Mouse (Mus musculus) hindbrain, postnatal 0 days (tissue): ENCODE results near the gene Lbhd1. TPM values are rescaled to one million over a fixed set of nuclear protein-coding genes. Genes with fewer than 3 reads are reported as not detected.
"Not testable (repeated sequence)": the region's sequence is repeated elsewhere in the genome, so short reads cannot be mapped to it uniquely, and the experiment has no call there.

Source experiments
- ATAC-seq: fragments of 200-750 bp; cut with Nextera tagmentation; 2 replicates; pipeline ENCODE4 v1.8.0; 2017; ENCODE audit warnings: mild to moderate bottlenecking, moderate TSS enrichment, moderate library complexity
- DNase-seq: peaks from one replicate; pipeline ENCODE4 v3.0.0-alpha.2; 2015; ENCODE audit warnings: low spot score
- H3K27ac ChIP-seq: fragments of 300-500 bp; sonication (generic); 2 replicates; pipeline ENCODE4 v1.5.1; 2014; ENCODE audit warnings: mild to moderate bottlenecking
- H3K27me3 ChIP-seq: fragments of 300-500 bp; sonication (generic); 2 replicates; pipeline ENCODE4 v1.6.1; 2014; ENCODE audit warnings: low read length, mixed read lengths; ENCODE audit not compliant: insufficient read depth
- H3K36me3 ChIP-seq: fragments of 300-500 bp; sonication (generic); 2 replicates; pipeline ENCODE4 v1.6.1; 2014; ENCODE audit warnings: low read length, mixed read lengths; ENCODE audit not compliant: insufficient read depth
- H3K4me1 ChIP-seq: fragments of 300-500 bp; sonication (generic); 2 replicates; pipeline ENCODE4 v1.6.1; 2014; ENCODE audit warnings: antibody characterized with exemption, low read length, mixed read lengths; ENCODE audit not compliant: insufficient read depth
- H3K4me2 ChIP-seq: fragments of 300-500 bp; sonication (generic); 2 replicates; pipeline ENCODE4 v1.6.1; 2014; ENCODE audit warnings: low read depth, mild to moderate bottlenecking, low read length, moderate library complexity, mixed read lengths
- H3K4me3 ChIP-seq: fragments of 300-500 bp; sonication (generic); 2 replicates; pipeline ENCODE4 v1.5.1; 2014; ENCODE audit warnings: low read length
- H3K9ac ChIP-seq: fragments of 300-500 bp; sonication (generic); replicated peaks from 2 replicates; pipeline ENCODE4 v1.6.1; 2014; ENCODE audit warnings: mild to moderate bottlenecking, low read length, moderate library complexity, mixed read lengths
- H3K9me3 ChIP-seq: fragments of 300-500 bp; sonication (generic); 2 replicates; pipeline ENCODE4 v1.6.1; 2016; ENCODE audit warnings: low read length, mixed read lengths
- CTCF ChIP-seq: IDR thresholded peaks from 2 replicates; pipeline ENCODE4 v1.5.1; 2016; ENCODE audit warnings: antibody characterized with exemption, control low read depth, low read depth
- WGBS: fragments of 180-500 bp; shearing (Covaris S2); extraction: QIAGEN DNeasy Blood & Tissue Kit; methylation state at CpG from one replicate; pipeline ENCODE4 v1.1.7; 2014; 5-methylcytosine and 5-hydroxymethylcytosine counted together
- polyA plus RNA-seq: library from polyadenylated mRNA; unstranded; fragments of >200 nt; fragmentation: Nextera tagmentation; extraction: Ambion mirVana; gene quantifications from 2 replicates; pipeline ENCODE4 v1.2.1, GENCODE M21; 2015
- total RNA-seq: library from RNA; depleted of rRNA; stranded (reverse); fragments of >200 nt; gene quantifications from 2 replicates; pipeline ENCODE4 v1.2.3, GENCODE M21; 2014

The Lbhd1 gene
- total and polyA plus RNA-seq, 2 experiments from 2014 or later, result 3.3 to 26.4 TPM

- no peak for DNase-seq
- no peak for TF ChIP-seq CTCF
- Histone ChIP-seq H3K36me3 (no peaks in the 10 kb centered on the region), H3K4me1 (peaks cover 9% of the 10 kb centered on the region; the same call in 1 of the 2 replicates), H3K9ac (no peak overlapping the region), H3K9me3 (no peaks in the 10 kb centered on the region), H3K4me3 (no peak overlapping the region), H3K4me2 (no peak overlapping the region), H3K27me3 (no peaks in the 10 kb centered on the region), H3K27ac (no peak overlapping the region)
- ATAC-seq, result no peak
- WGBS, result 69% methylated on average over 1 of the region's 1 CpGs
These were observed 3.5 kb downstream of the Lbhd1 start for GRCm38 (mm10) chr19:8886916-8887584.

- Histone ChIP-seq H3K9ac (peak overlapping the region; percentile 57), H3K4me1 (peaks cover 9% of the 10 kb centered on the region; the same call in 1 of the 2 replicates), H3K9me3 (no peaks in the 10 kb centered on the region), H3K27me3 (no peaks in the 10 kb centered on the region), H3K4me3 (peak overlapping the region; percentile 43), H3K27ac (peak overlapping the region; percentile 71; the same call in 1 of the 2 replicates), H3K4me2 (peak overlapping the region; percentile 90), H3K36me3 (no peaks in the 10 kb centered on the region)
- DNase-seq (no peak), ATAC-seq (no peak)
- TF ChIP-seq CTCF, result no peak
- WGBS, result 15% methylated on average over 19 of the region's 19 CpGs
These were observed 4.3 kb downstream of the Lbhd1 start for GRCm38 (mm10) chr19:8887585-8888463.

- H3K27ac ChIP-seq, result peak within 1 kb of the TSS; percentile 71
- peak; percentile 97 for ATAC-seq
- peak within 1 kb of the TSS; percentile 43 for H3K4me3 ChIP-seq
- H3K27me3 ChIP-seq, result no peaks in the 10 kb centered on the region
- under 1% methylated on average over 58 of the region's 58 CpGs for WGBS
- H3K9ac ChIP-seq, result peak within 1 kb of the TSS; percentile 57
- H3K36me3 ChIP-seq, result no peaks in the 10 kb centered on the region
- H3K4me2 ChIP-seq, result peak within 1 kb of the TSS; percentile 90
- peaks cover 9% of the 10 kb centered on the region; the same call in 1 of the 2 replicates for H3K4me1 ChIP-seq
- TF ChIP-seq CTCF, result peak; percentile 5; the same call in 1 of the 2 replicates
- H3K9me3 ChIP-seq, result no peaks in the 10 kb centered on the region
- peak; percentile 98 for DNase-seq
These were observed 5.2 kb downstream of the Lbhd1 start, which contains the start of the genes 1810009A15Rik and Gm49416 for GRCm38 (mm10) chr19:8888511-8889385. TSS of gene 1810009A15Rik (plus strand) at chr19:8888853. TSS of gene Gm49416 (plus strand) at chr19:8888926.

GRCm38 (mm10) chr19:8892829-8893766, 9.6 kb downstream of the Lbhd1 start, which contains the start of gene Ints5:
TSS of gene Ints5 (plus strand) at chr19:8893005.
- Histone ChIP-seq H3K36me3 (0 out of 2 replicates have a peak, but pooled peaks cover 6% of the 10 kb centered on the region), H3K4me3 (peak within 1 kb of the TSS; percentile 82), H3K27me3 (no peaks in the 10 kb centered on the region), H3K4me2 (peak within 1 kb of the TSS; percentile 97), H3K4me1 (peaks cover 6% of the 10 kb centered on the region; the same call in 1 of the 2 replicates), H3K27ac (peak within 1 kb of the TSS; percentile 84), H3K9ac (peak within 1 kb of the TSS; percentile 89), H3K9me3 (no peaks in the 10 kb centered on the region)
- ATAC-seq (peak; percentile 74), DNase-seq (peak; percentile 92)
- WGBS, result 3% methylated on average over 54 of the region's 54 CpGs
- TF ChIP-seq CTCF, result no peak

GRCm38 (mm10) chr19:8895397-8895960, 11.9 kb downstream of the Lbhd1 start:
- Histone ChIP-seq H3K4me3 (no peak overlapping the region), H3K9ac (no peak overlapping the region), H3K4me1 (peaks cover 9% of the 10 kb centered on the region), H3K27me3 (no peaks in the 10 kb centered on the region), H3K9me3 (no peaks in the 10 kb centered on the region), H3K27ac (no peak overlapping the region), H3K36me3 (0 out of 2 replicates have a peak, but pooled peaks cover 6% of the 10 kb centered on the region), H3K4me2 (no peak overlapping the region)
- TF ChIP-seq CTCF, result no peak
- DNase-seq (no peak), ATAC-seq (no peak)
- WGBS, result 85% methylated on average over 9 of the region's 9 CpGs

- H3K4me1 ChIP-seq, ATAC-seq, H3K4me3 ChIP-seq, H3K9me3 ChIP-seq, DNase-seq, H3K27ac ChIP-seq, H3K4me2 ChIP-seq, H3K36me3 ChIP-seq, H3K27me3 ChIP-seq, H3K9ac ChIP-seq: not testable (repeated sequence)
- WGBS, result 87% methylated on average over 5 of the region's 5 CpGs
These were observed 12.7 kb downstream of the Lbhd1 start for GRCm38 (mm10) chr19:8896231-8896630.

GRCm38 (mm10) chr19:8897211-8897864, 13.8 kb downstream of the Lbhd1 start:
- Histone ChIP-seq H3K9ac (peak overlapping the region; percentile 94; the same call in 1 of the 2 replicates), H3K4me2 (peak overlapping the region; percentile 72), H3K4me3 (peak overlapping the region; percentile 91), H3K27ac (peak overlapping the region; percentile 86)
- H3K27me3 ChIP-seq, H3K36me3 ChIP-seq, H3K9me3 ChIP-seq, H3K4me1 ChIP-seq: not testable (repeated sequence)
- 19% methylated on average over 21 of the region's 21 CpGs for WGBS
- ATAC-seq (peak; percentile 46), DNase-seq (peak; percentile 54)
